Mouse (Mus musculus) liver, embryonic 14.5 days (tissue): Measurements from ENCODE around the gene Gm10097. TPM values are rescaled to one million over a fixed set of nuclear protein-coding genes. Genes with fewer than 3 reads are reported as not detected.

Experiments used
- ATAC-seq: fragments of 200-750 bp; cut with Nextera tagmentation; 2 replicates; pipeline ENCODE4 v1.8.0; 2017; ENCODE audit warnings: moderate number of reproducible peaks, mild to moderate bottlenecking, moderate library complexity; ENCODE audit not compliant: insufficient read depth
- DNase-seq, 3 experiments: peaks; one replicate each; pipeline ENCODE4 v3.0.0-alpha.2; 2012 to 2013; ENCODE audit warnings: low read depth in 3 of 3, low spot score in 3 of 3
- H3K27ac ChIP-seq: fragments of 300-500 bp; sonication (generic); 2 replicates; pipeline ENCODE4 v1.5.1; 2014; ENCODE audit warnings: moderate library complexity, mild to moderate bottlenecking, control low read depth, inconsistent platforms
- H3K27me3 ChIP-seq: fragments of 300-500 bp; sonication (generic); 2 replicates; pipeline ENCODE4 v1.6.1; 2014; ENCODE audit warnings: mild to moderate bottlenecking, low read length, moderate library complexity; ENCODE audit not compliant: control insufficient read depth, insufficient read depth
- H3K36me3 ChIP-seq: fragments of 300-500 bp; sonication (generic); replicated peaks from 2 replicates; pipeline ENCODE4 v1.6.1; 2014; ENCODE audit warnings: low read depth; ENCODE audit not compliant: control insufficient read depth, insufficient read depth
- H3K4me1 ChIP-seq, 2 experiments: fragments of 200-500 bp in 1 of 2; fragments of 300-500 bp in 1 of 2; sonication (generic) in 1 of 2; replicated peaks; 2 replicates each; pipeline ENCODE4 v1.6.1; 2012 to 2014; ENCODE audit warnings: antibody characterized with exemption in 1 of 2, inconsistent platforms in 1 of 2, low read length in 1 of 2; ENCODE audit not compliant: control insufficient read depth in 2 of 2, insufficient read depth in 2 of 2
- H3K4me2 ChIP-seq: fragments of 300-500 bp; sonication (generic); 2 replicates; pipeline ENCODE4 v1.6.1; 2014; ENCODE audit warnings: low read depth, mild to moderate bottlenecking, control low read depth, moderate library complexity
- H3K4me3 ChIP-seq, 2 experiments: fragments of 200-500 bp in 1 of 2; fragments of 300-500 bp in 1 of 2; sonication (generic) in 1 of 2; 2 replicates each; pipeline ENCODE4 v1.5.1; 2012 to 2014; ENCODE audit warnings: low read depth in 2 of 2, low read length in 2 of 2, mild to moderate bottlenecking in 2 of 2, control low read depth in 1 of 2, inconsistent platforms in 1 of 2, moderate library complexity in 1 of 2; ENCODE audit not compliant: insufficient read depth in 1 of 2
- H3K9ac ChIP-seq: fragments of 300-500 bp; sonication (generic); replicated peaks from 2 replicates; pipeline ENCODE4 v1.6.1; 2014; ENCODE audit warnings: mild to moderate bottlenecking, control low read depth, moderate library complexity
- H3K9me3 ChIP-seq: fragments of 300-500 bp; sonication (generic); 2 replicates; pipeline ENCODE4 v1.6.1; 2016; ENCODE audit warnings: low read length, mixed read lengths; ENCODE audit not compliant: control insufficient read depth
- CTCF ChIP-seq: IDR thresholded peaks from 2 replicates; pipeline ENCODE4 v1.5.1; 2016; ENCODE audit warnings: antibody characterized with exemption, low read depth, control low read depth
- EP300 ChIP-seq: IDR thresholded peaks from 2 replicates; pipeline ENCODE4 v1.6.1; 2016; ENCODE audit warnings: antibody characterized with exemption, low read depth
- WGBS: fragments of 180-500 bp; shearing (Covaris S2); extraction: QIAGEN DNeasy Blood & Tissue Kit; methylation state at CpG from one replicate; pipeline ENCODE4 v1.1.7; 2014; ENCODE audit not compliant: insufficient replicate concordance; 5-methylcytosine and 5-hydroxymethylcytosine counted together
- polyA plus RNA-seq, 2 experiments: library from polyadenylated mRNA; depleted of rRNA in 1 of 2; stranded (reverse) in 1 of 2; unstranded in 1 of 2; fragments of >200 nt; fragmentation: Nextera tagmentation in 1 of 2; extraction: Ambion mirVana in 1 of 2; gene quantifications; 2 replicates each; pipeline versions ENCODE4 v1.2.1 to v1.2.3; 2012 to 2014

Gene Gm10097
- polyA plus RNA-seq, 2 experiments = 0.05 TPM; not detected in 1

DNA sequence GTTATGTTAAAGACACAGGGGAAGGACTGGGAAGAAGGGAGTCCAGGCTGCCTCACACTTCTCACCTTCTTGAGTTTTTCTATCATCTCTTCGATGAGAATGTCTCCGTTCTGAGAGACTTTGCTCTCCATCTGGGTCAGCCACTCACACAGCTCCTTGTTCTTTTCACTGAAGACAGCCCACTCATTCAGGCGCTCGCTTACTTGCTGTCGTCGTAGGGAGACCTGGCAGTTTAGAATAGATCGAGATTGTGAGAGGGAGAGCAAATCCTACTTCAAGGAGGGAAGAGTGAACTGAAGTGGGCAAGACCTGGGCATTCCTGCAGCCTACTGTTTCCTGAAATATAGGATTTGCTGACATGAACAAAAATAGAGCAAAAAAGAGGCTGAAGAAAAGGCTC, 6.7 kb downstream of the Gm10097 start:
- H3K36me3 ChIP-seq = no peaks in the 10 kb centered on the region
- ATAC-seq = no peak
- H3K4me2 ChIP-seq = no peak overlapping the region
- H3K27ac ChIP-seq = no peak overlapping the region
- no peaks in the 10 kb centered on the region for H3K4me1 ChIP-seq
- DNase-seq = no peak
- H3K4me3 ChIP-seq = no peak overlapping the region
- TF ChIP-seq CTCF = no peak
- no peak for TF ChIP-seq EP300
- no peak overlapping the region for H3K9ac ChIP-seq
- no peaks in the 10 kb centered on the region for H3K27me3 ChIP-seq
- H3K9me3 ChIP-seq = no peaks in the 10 kb centered on the region
- 82% methylated on average over 7 of the region's 7 CpGs for WGBS

DNA sequence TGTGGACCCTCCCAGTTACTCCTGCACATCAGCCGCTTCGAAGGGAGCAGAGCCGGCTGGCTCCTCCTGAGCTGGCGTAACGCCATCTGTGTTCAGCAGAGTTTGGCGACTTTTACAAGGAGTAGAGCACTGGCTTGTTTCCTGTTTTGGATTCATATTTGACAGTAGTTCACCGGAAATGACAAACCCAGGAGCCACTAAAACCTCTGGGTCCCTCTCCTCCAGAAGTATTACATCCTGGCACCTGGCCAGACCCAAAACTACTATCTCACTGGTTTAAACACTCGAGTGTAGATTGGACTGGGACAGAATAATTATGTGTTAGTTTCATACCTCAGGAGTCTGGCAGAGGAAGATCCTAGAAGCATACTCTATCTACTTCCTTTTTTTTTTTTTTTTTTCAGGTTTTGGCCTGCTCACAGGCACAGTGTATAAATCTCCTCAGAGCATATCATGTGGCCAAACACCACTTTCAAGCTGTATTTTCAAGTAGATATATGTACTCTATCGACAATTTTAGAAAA, 11.0 kb downstream of the Gm10097 start:
- DNase-seq = no peak
- WGBS = 45% methylated on average over 9 of the region's 9 CpGs
- Histone ChIP-seq H3K4me1 (no peaks in the 10 kb centered on the region), H3K4me3 (no peak overlapping the region), H3K27ac (no peak overlapping the region), H3K9me3 (no peaks in the 10 kb centered on the region), H3K27me3 (no peaks in the 10 kb centered on the region), H3K36me3 (no peaks in the 10 kb centered on the region), H3K4me2 (no peak overlapping the region), H3K9ac (no peak overlapping the region)
- TF ChIP-seq CTCF (no peak), EP300 (no peak)
- ATAC-seq = no peak

DNA sequence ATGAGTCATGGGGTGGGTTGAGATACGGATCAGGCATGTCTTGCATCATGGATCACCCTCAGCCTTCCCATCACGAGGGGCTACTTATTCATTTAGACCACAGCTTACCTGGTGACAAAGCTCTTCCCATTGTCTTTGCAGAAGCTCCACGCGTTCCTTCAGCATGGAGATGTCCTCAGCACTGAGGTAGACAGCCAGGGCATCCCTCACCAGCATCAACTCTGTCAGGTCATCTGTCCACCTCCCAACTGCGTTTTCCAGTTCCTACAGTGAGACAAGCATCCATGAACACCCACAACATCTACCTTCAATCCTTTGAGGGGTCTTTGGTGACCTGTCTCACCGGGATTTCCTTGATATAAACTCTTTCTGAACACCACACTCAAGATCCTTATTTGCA, 14.7 kb downstream of the Gm10097 start:
- H3K27ac ChIP-seq = no peak overlapping the region
- H3K4me3 ChIP-seq = no peak overlapping the region
- H3K9me3 ChIP-seq = no peaks in the 10 kb centered on the region
- no peaks in the 10 kb centered on the region for H3K27me3 ChIP-seq
- 65% methylated on average over 6 of the region's 6 CpGs for WGBS
- H3K4me1 ChIP-seq = no peaks in the 10 kb centered on the region
- ATAC-seq (no peak), DNase-seq (no peak)
- no peaks in the 10 kb centered on the region for H3K36me3 ChIP-seq
- no peak overlapping the region for H3K9ac ChIP-seq
- no peak overlapping the region for H3K4me2 ChIP-seq
- no peak for TF ChIP-seq EP300
- no peak for TF ChIP-seq CTCF

DNA sequence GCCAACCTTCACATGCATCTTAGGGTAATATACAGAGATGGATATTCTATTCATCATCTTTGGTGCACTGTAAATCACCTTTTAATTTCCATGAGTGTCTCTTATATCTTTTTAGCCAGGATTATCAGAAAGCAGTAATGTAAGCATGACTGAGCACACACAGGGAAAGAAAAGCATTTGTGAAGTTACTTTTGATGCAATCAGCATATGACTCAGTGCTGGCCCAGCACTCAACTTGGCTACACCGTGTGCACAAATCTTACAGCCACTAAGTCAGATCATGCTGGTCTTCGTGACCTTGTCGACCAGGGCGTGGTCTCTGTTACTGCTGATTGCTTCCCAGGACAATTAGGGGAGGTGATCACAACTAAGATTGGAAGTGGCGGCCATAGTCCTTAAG, 16.8 kb downstream of the Gm10097 start:
- Histone ChIP-seq H3K27me3 (no peaks in the 10 kb centered on the region), H3K4me3 (no peak overlapping the region), H3K27ac (no peak overlapping the region), H3K36me3 (no peaks in the 10 kb centered on the region), H3K9ac (no peak overlapping the region), H3K4me1 (no peaks in the 10 kb centered on the region), H3K9me3 (no peaks in the 10 kb centered on the region), H3K4me2 (no peak overlapping the region)
- 66% methylated on average over 5 of the region's 5 CpGs for WGBS
- TF ChIP-seq CTCF (no peak), EP300 (no peak)
- ATAC-seq = no peak
- no peak for DNase-seq

DNA sequence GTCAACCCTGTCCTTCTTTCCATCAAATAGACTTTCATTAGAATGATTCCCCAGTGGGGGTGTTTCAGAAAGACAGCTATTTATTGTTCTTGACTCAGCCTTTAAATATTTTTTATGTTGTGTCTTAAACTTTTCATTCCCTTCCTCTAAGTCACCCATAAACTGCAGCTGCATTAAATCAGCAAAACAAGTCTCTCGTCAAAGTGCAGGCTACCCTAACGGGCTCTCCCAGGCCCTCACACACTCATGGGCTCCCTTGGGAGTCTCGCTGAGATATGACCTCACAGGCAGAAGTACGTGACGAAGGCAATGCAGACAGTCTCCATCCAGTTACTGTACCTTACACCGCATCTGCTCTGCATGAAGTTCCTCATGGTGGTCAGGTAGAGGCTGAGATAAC, 17.3 kb downstream of the Gm10097 start:
- DNase-seq = no peak
- WGBS = 73% methylated on average over 6 of the region's 6 CpGs
- Histone ChIP-seq H3K36me3 (no peaks in the 10 kb centered on the region), H3K4me2 (no peak overlapping the region), H3K27ac (no peak overlapping the region), H3K9me3 (no peaks in the 10 kb centered on the region), H3K9ac (no peak overlapping the region), H3K27me3 (no peaks in the 10 kb centered on the region), H3K4me1 (no peaks in the 10 kb centered on the region), H3K4me3 (no peak overlapping the region)
- no peak for TF ChIP-seq EP300
- TF ChIP-seq CTCF = no peak
- no peak for ATAC-seq
